Mouse (Mus musculus) heart, postnatal 0 days (tissue): ENCODE data around the gene Acadm. TPM values are rescaled to one million over a fixed set of nuclear protein-coding genes. Genes with fewer than 3 reads are reported as not detected.

Experiments
- ATAC-seq: fragments of 200-750 bp; cut with Nextera tagmentation; 2 replicates; pipeline ENCODE4 v1.8.0; 2017; ENCODE audit warnings: low read depth, moderate number of reproducible peaks, moderate library complexity; ENCODE audit not compliant: insufficient read depth
- DNase-seq: peaks from one replicate; pipeline ENCODE4 v3.0.0-alpha.2; 2016; ENCODE audit warnings: low spot score
- H3K27ac ChIP-seq: fragments of 300-500 bp; sonication (generic); 2 replicates; pipeline ENCODE4 v1.5.1; 2014; ENCODE audit warnings: low read depth, mild to moderate bottlenecking
- H3K27me3 ChIP-seq: fragments of 300-500 bp; sonication (generic); 2 replicates; pipeline ENCODE4 v1.6.1; 2014; ENCODE audit warnings: low read length, mixed read lengths; ENCODE audit not compliant: control insufficient read depth, insufficient read depth
- H3K36me3 ChIP-seq: fragments of 300-500 bp; sonication (generic); replicated peaks from 2 replicates; pipeline ENCODE4 v1.6.1; 2014; ENCODE audit warnings: low read length, mixed read lengths; ENCODE audit not compliant: control insufficient read depth, insufficient read depth
- H3K4me1 ChIP-seq: fragments of 300-500 bp; sonication (generic); 2 replicates; pipeline ENCODE4 v1.6.1; 2014; ENCODE audit warnings: antibody characterized with exemption; ENCODE audit not compliant: control insufficient read depth, insufficient read depth
- H3K4me2 ChIP-seq: fragments of 300-500 bp; sonication (generic); 2 replicates; pipeline ENCODE4 v1.6.1; 2014; ENCODE audit warnings: low read depth, mild to moderate bottlenecking, low read length, moderate library complexity
- H3K4me3 ChIP-seq: fragments of 300-500 bp; sonication (generic); 2 replicates; pipeline ENCODE4 v1.5.1; 2014; ENCODE audit warnings: low read depth, low read length
- H3K9ac ChIP-seq: fragments of 300-500 bp; sonication (generic); replicated peaks from 2 replicates; pipeline ENCODE4 v1.6.1; 2014; ENCODE audit warnings: low read depth, low read length, mixed read lengths
- H3K9me3 ChIP-seq: fragments of 300-500 bp; sonication (generic); replicated peaks from 2 replicates; pipeline ENCODE4 v1.6.1; 2016; ENCODE audit warnings: low read length; ENCODE audit not compliant: control insufficient read depth
- CTCF ChIP-seq: IDR thresholded peaks from 2 replicates; pipeline ENCODE4 v1.5.1; 2016; ENCODE audit warnings: antibody characterized with exemption, control low read depth, low read depth
- EP300 ChIP-seq: IDR thresholded peaks from 2 replicates; pipeline ENCODE4 v1.6.1; 2016; ENCODE audit warnings: antibody characterized with exemption, low read depth
- WGBS: fragments of 180-500 bp; shearing (Covaris S2); extraction: QIAGEN DNeasy Blood & Tissue Kit; methylation state at CpG from one replicate; pipeline ENCODE4 v1.1.7; 2014; 5-methylcytosine and 5-hydroxymethylcytosine counted together
- polyA plus RNA-seq: library from polyadenylated mRNA; unstranded; fragments of >200 nt; fragmentation: Nextera tagmentation; extraction: Ambion mirVana; gene quantifications from 2 replicates; pipeline ENCODE4 v1.2.1, GENCODE M21; 2015
- total RNA-seq: library from RNA; depleted of rRNA; stranded (reverse); fragments of >200 nt; gene quantifications from 2 replicates; pipeline ENCODE4 v1.2.3, GENCODE M21; 2014; ENCODE audit warnings: low replicate concordance

Acadm gene
- total and polyA plus RNA-seq, 2 experiments from 2014 or later: 333 to 642 TPM

GRCm38 (mm10) chr3:153961632-153962389, 17.4 kb upstream of the Acadm start:
- 0 out of 2 replicates have a peak, but pooled peaks cover 7% of the 10 kb centered on the region for H3K9me3 ChIP-seq

GRCm38 (mm10) chr3:153960884-153961283, 16.5 kb upstream of the Acadm start:
- 30% methylated on average over 2 of the region's 2 CpGs for WGBS
- no peak for TF ChIP-seq CTCF
- TF ChIP-seq EP300: no peak
- Histone ChIP-seq H3K9me3 (0 out of 2 replicates have a peak, but pooled peaks cover 7% of the 10 kb centered on the region), H3K36me3 (no peaks in the 10 kb centered on the region), H3K27me3 (no peaks in the 10 kb centered on the region), H3K27ac (no peak overlapping the region), H3K4me3 (no peak overlapping the region), H3K4me2 (no peak overlapping the region), H3K9ac (no peak overlapping the region), H3K4me1 (no peaks in the 10 kb centered on the region)
- ATAC-seq: no peak
- DNase-seq: no peak

More at GRCm38 (mm10) chr3:153961632-153962389, 17.4 kb upstream of the Acadm start:
- DNase-seq (no peak), ATAC-seq (no peak)
- H3K4me2 ChIP-seq: no peak overlapping the region
- WGBS: 66% methylated on average over 6 of the region's 6 CpGs
- no peak overlapping the region for H3K4me3 ChIP-seq
- no peak overlapping the region for H3K27ac ChIP-seq
- H3K4me1 ChIP-seq: no peaks in the 10 kb centered on the region
- no peak overlapping the region for H3K9ac ChIP-seq
- H3K27me3 ChIP-seq: no peaks in the 10 kb centered on the region
- H3K36me3 ChIP-seq: no peaks in the 10 kb centered on the region
- TF ChIP-seq EP300 (no peak), CTCF (peak; percentile 53)

GRCm38 (mm10) chr3:153959731-153960207, 15.3 kb upstream of the Acadm start:
- Histone ChIP-seq H3K27ac (no peak overlapping the region), H3K9ac (no peak overlapping the region), H3K4me3 (no peak overlapping the region), H3K36me3 (no peaks in the 10 kb centered on the region), H3K4me1 (no peaks in the 10 kb centered on the region), H3K9me3 (0 out of 2 replicates have a peak, but pooled peaks cover 7% of the 10 kb centered on the region), H3K27me3 (no peaks in the 10 kb centered on the region), H3K4me2 (no peak overlapping the region)
- 79% methylated on average over 9 of the region's 9 CpGs for WGBS
- DNase-seq (no peak), ATAC-seq (no peak)
- no peak for TF ChIP-seq CTCF
- TF ChIP-seq EP300: no peak

- ATAC-seq (no peak), DNase-seq (peak; percentile 40)
- H3K36me3 ChIP-seq: no peaks in the 10 kb centered on the region
- H3K4me2 ChIP-seq: no peak overlapping the region
- no peak for TF ChIP-seq EP300
- peak; percentile 92 for TF ChIP-seq CTCF
- no peak overlapping the region for H3K4me3 ChIP-seq
- no peaks in the 10 kb centered on the region for H3K27me3 ChIP-seq
- WGBS: 86% methylated on average over 1 of the region's 1 CpGs
- H3K9ac ChIP-seq: no peak overlapping the region
- no peaks in the 10 kb centered on the region for H3K4me1 ChIP-seq
- H3K27ac ChIP-seq: no peak overlapping the region
- 0 out of 2 replicates have a peak, but pooled peaks cover 7% of the 10 kb centered on the region for H3K9me3 ChIP-seq
These were observed 14.8 kb upstream of the Acadm start for GRCm38 (mm10) chr3:153959035-153959730.

- TF ChIP-seq CTCF: no peak
- no peak for TF ChIP-seq EP300
- H3K4me1 ChIP-seq: no peaks in the 10 kb centered on the region
- H3K9me3 ChIP-seq: 0 out of 2 replicates have a peak, but pooled peaks cover 7% of the 10 kb centered on the region
- ATAC-seq: no peak
- H3K36me3 ChIP-seq: no peaks in the 10 kb centered on the region
- no peak overlapping the region for H3K4me3 ChIP-seq
- no peak overlapping the region for H3K27ac ChIP-seq
- DNase-seq: no peak
- no peak overlapping the region for H3K9ac ChIP-seq
- H3K4me2 ChIP-seq: no peak overlapping the region
- H3K27me3 ChIP-seq: no peaks in the 10 kb centered on the region
- 84% methylated on average over 5 of the region's 5 CpGs for WGBS
These were observed 13.5 kb upstream of the Acadm start for GRCm38 (mm10) chr3:153957916-153958315.
